ENCODE assay signal across 16 mouse cellular contexts in the genomic region with DNA sequence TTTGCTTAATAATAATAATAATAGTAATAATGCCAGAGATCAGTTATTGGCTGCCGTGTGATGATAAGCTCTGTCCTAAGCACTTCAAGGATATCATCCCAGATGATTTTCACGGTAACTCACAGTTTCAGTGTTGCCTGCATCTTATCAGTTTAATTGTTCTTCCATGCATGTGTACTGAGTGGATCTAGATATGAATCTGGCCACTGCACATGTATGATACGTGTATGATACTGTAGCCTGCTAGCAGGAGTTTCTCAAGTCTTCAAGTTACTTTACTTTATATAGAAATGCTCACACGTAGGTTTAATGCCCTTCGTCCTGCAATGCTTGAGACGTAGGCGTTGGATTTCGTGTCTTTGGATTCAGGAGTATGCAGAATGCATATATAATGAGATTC.
"Had no signal": no experiment of that assay in that cellular context is flagged by ENCODE, and none has a peak within 500 bp of the region (broad histone marks: within the 10 kb centered on the region; RNA-seq: fewer than 3 reads in every experiment).

No protein-coding gene starts in this region.

- H3K9ac ChIP-seq: neural tube, embryonic 13.5 days; neural tube, embryonic 15.5 days; stomach, embryonic 15.5 days had no signal

- H3K27ac ChIP-seq: neural tube, embryonic 13.5 days; neural tube, embryonic 15.5 days; stomach, embryonic 15.5 days; stomach, postnatal 0 days had no signal

- H3K9me3 ChIP-seq: neural tube, embryonic 13.5 days; neural tube, embryonic 15.5 days; stomach, embryonic 15.5 days had no signal

- DNase-seq: retina, postnatal 1 day; right cerebral cortex, adult 18-20 months; right cerebral cortex, postnatal 14 days; right cerebral cortex, postnatal 25 days; right cerebral cortex, postnatal 4 days; spleen, adult 18-20 months; thymus, adult 18-20 months; thymus, adult 2 months; thymus, postnatal 14 days; thymus, postnatal 25 days; thymus, postnatal 36 days; thymus, postnatal 4 days had no signal

- H3K36me3 ChIP-seq: stomach, embryonic 15.5 days had no signal

- H3K4me3 ChIP-seq: neural tube, embryonic 13.5 days; neural tube, embryonic 15.5 days; stomach, embryonic 15.5 days had no signal

- H3K27me3 ChIP-seq: neural tube, embryonic 13.5 days; neural tube, embryonic 15.5 days; stomach, embryonic 15.5 days had no signal

- H3K4me2 ChIP-seq: neural tube, embryonic 13.5 days; neural tube, embryonic 15.5 days; stomach, embryonic 15.5 days had no signal
